Mouse (Mus musculus): Measurements from ENCODE around the gene Gm2042. TPM values are rescaled to one million over a fixed set of nuclear protein-coding genes. Genes with fewer than 3 reads are reported as not detected.

The Gm2042 gene
- polyA plus RNA-seq (2014; fragmentation: Illumina TruSeq; extraction: RNeasy Lipid Tissue Mini Kit (QIAGEN cat#74804); ENCODE audit: low replicate concordance) = not detected

DNA sequence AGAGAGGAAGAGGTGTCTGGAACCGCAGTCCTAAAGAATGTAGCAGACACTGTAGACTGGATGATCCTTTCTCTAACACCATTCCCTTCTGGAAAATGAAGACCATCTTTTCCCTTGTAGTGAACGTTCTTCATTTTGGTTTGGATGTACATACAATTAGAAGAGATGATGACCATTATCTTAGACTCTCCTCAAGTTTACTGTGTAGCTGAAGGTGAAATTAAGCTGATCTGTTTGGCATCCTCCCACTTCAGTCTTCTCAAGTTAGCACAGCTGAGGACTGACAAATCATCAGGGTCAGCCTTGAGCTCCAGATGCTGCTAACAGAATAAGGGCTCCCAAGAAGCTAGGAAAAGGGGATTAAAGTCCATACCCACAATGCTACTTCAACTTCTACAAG lies at the start of gene Gm2042:
Gene Gm2042 (plus strand): TSS at position 301 of the 400 bp plus-strand sequence.

DNA sequence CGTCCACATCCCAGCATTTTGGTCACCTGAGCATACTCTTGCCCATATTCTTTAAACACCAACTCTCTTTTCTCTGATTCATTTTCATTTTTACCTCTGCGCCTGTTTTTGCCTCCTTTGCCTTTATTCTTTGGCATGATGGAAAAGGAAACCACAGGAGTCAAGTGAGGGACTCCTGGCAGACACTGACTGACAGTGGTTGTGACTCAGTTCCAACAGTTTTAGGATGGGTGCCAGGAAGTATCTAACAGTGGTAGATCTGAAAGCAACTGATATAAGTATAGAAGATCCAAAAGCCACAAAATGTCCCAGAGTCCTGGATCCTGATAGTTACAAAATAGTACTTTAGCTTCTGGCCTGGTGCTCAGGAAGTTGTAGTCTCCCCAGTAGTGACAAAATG lies 34.2 kb upstream of the Gm2042 start, which contains the start of gene Gm2035:
Gene Gm2035 (minus strand): TSS at position 137 of the 400 bp plus-strand sequence.

Other genes starting within 250 kb of the Gm2042 start
- gene Gm21319, start 178.3 kb upstream of the Gm2042 start, polyA plus RNA-seq (2014; fragmentation: Illumina TruSeq; extraction: RNeasy Lipid Tissue Mini Kit (QIAGEN cat#74804); ENCODE audit: low replicate concordance) = not detected
- gene Gm21936, start 158.6 kb upstream of the Gm2042 start, polyA plus RNA-seq (2014; fragmentation: Illumina TruSeq; extraction: RNeasy Lipid Tissue Mini Kit (QIAGEN cat#74804); ENCODE audit: low replicate concordance) = not detected
- gene BB287469, start 137.5 kb upstream of the Gm2042 start, polyA plus RNA-seq (2014; fragmentation: Illumina TruSeq; extraction: RNeasy Lipid Tissue Mini Kit (QIAGEN cat#74804); ENCODE audit: low replicate concordance) = not detected
- not detected for gene Gm2001, start 111.7 kb upstream of the Gm2042 start, polyA plus RNA-seq (2014; fragmentation: Illumina TruSeq; extraction: RNeasy Lipid Tissue Mini Kit (QIAGEN cat#74804); ENCODE audit: low replicate concordance)
- not detected for gene Gm2016, start 80.0 kb upstream of the Gm2042 start, polyA plus RNA-seq (2014; fragmentation: Illumina TruSeq; extraction: RNeasy Lipid Tissue Mini Kit (QIAGEN cat#74804); ENCODE audit: low replicate concordance)
- gene Gm2022, start 58.7 kb upstream of the Gm2042 start, polyA plus RNA-seq (2014; fragmentation: Illumina TruSeq; extraction: RNeasy Lipid Tissue Mini Kit (QIAGEN cat#74804); ENCODE audit: low replicate concordance) = not detected
- gene Gm2035, start 34.2 kb upstream of the Gm2042 start, polyA plus RNA-seq (2014; fragmentation: Illumina TruSeq; extraction: RNeasy Lipid Tissue Mini Kit (QIAGEN cat#74804); ENCODE audit: low replicate concordance) = not detected
- not detected for gene Gm2075, start 57.8 kb downstream of the Gm2042 start, polyA plus RNA-seq (2014; fragmentation: Illumina TruSeq; extraction: RNeasy Lipid Tissue Mini Kit (QIAGEN cat#74804); ENCODE audit: low replicate concordance)
- not detected for gene Gm6803, start 64.7 kb downstream of the Gm2042 start, polyA plus RNA-seq (2014; fragmentation: Illumina TruSeq; extraction: RNeasy Lipid Tissue Mini Kit (QIAGEN cat#74804); ENCODE audit: low replicate concordance)
- not detected for gene Gm2056, start 72.9 kb downstream of the Gm2042 start, polyA plus RNA-seq (2014; fragmentation: Illumina TruSeq; extraction: RNeasy Lipid Tissue Mini Kit (QIAGEN cat#74804); ENCODE audit: low replicate concordance)
- gene Gm16368, start 129.6 kb downstream of the Gm2042 start, polyA plus RNA-seq (2014; fragmentation: Illumina TruSeq; extraction: RNeasy Lipid Tissue Mini Kit (QIAGEN cat#74804); ENCODE audit: low replicate concordance) = not detected
- not detected for gene Gm10436, start 228.0 kb downstream of the Gm2042 start, polyA plus RNA-seq (2014; fragmentation: Illumina TruSeq; extraction: RNeasy Lipid Tissue Mini Kit (QIAGEN cat#74804); ENCODE audit: low replicate concordance)